Mouse (Mus musculus) G1E (cell line): ENCODE measurements around the gene Pkn2.

Experiments used
- CTCF ChIP-seq: IDR thresholded peaks from 2 replicates; pipeline ENCODE4 v1.5.1; 2012; ENCODE audit warnings: low read depth, low read length, inconsistent platforms, mixed read lengths
- GATA1 ChIP-seq: IDR thresholded peaks from 2 replicates; pipeline ENCODE4 v1.6.1; 2012; ENCODE audit warnings: borderline replicate concordance, low read length, inconsistent platforms, mixed read lengths
- GATA2 ChIP-seq: IDR thresholded peaks from 2 replicates; pipeline ENCODE4 v1.6.1; 2012; ENCODE audit warnings: low read depth, low read length, inconsistent platforms, borderline replicate concordance
- TAL1 ChIP-seq: conservative IDR thresholded peaks from 2 replicates; pipeline ENCODE4 v1.6.1; 2012; ENCODE audit warnings: low read depth, low read length, inconsistent platforms, mixed read lengths

DNA sequence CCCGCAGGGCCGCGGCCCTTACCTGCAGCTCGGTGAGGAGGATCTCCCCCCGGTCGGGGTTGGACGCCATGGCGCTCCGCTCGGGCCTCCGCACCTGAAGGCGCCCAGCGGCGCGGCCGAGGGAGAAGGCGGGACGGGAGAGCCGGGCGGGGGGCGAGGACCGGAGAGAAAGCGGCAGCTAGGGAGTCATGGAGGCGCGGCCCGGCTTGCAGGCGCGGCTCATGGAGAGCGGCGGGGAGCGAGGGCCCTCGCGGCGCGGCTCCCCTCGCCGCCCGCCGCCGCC lies 274 bp downstream of the Pkn2 start:
- no peak for TF ChIP-seq TAL1
- no peak for TF ChIP-seq CTCF
- no peak for TF ChIP-seq GATA1
- no peak for TF ChIP-seq GATA2
